Mouse (Mus musculus) midbrain, postnatal 0 days (tissue): ENCODE data around the gene Uox. TPM values are rescaled to one million over a fixed set of nuclear protein-coding genes. Genes with fewer than 3 reads are reported as not detected.

ENCODE experiments used
- ATAC-seq: fragments of 200-750 bp; cut with Nextera tagmentation; 2 replicates; pipeline ENCODE4 v1.8.0; 2017; ENCODE audit warnings: moderate number of reproducible peaks, mild to moderate bottlenecking, moderate TSS enrichment, moderate library complexity; ENCODE audit not compliant: low FRiP score
- DNase-seq: peaks from one replicate; pipeline ENCODE4 v3.0.0-alpha.2; 2015; ENCODE audit warnings: low spot score
- H3K27ac ChIP-seq: fragments of 300-500 bp; sonication (generic); 2 replicates; pipeline ENCODE4 v1.5.1; 2014; ENCODE audit warnings: low read depth, mild to moderate bottlenecking, low read length, mixed read lengths
- H3K27me3 ChIP-seq: fragments of 300-500 bp; sonication (generic); 2 replicates; pipeline ENCODE4 v1.6.1; 2014; ENCODE audit warnings: low read length, control low read depth, mixed read lengths; ENCODE audit not compliant: insufficient read depth
- H3K36me3 ChIP-seq: fragments of 300-500 bp; sonication (generic); 2 replicates; pipeline ENCODE4 v1.6.1; 2014; ENCODE audit warnings: low read length, control low read depth, mixed read lengths; ENCODE audit not compliant: insufficient read depth
- H3K4me1 ChIP-seq: fragments of 300-500 bp; sonication (generic); 2 replicates; pipeline ENCODE4 v1.6.1; 2014; ENCODE audit warnings: mild to moderate bottlenecking, control low read depth, antibody characterized with exemption, low read length, mixed read lengths; ENCODE audit not compliant: insufficient read depth
- H3K4me2 ChIP-seq: fragments of 300-500 bp; sonication (generic); 2 replicates; pipeline ENCODE4 v1.6.1; 2014; ENCODE audit warnings: low read depth, mild to moderate bottlenecking, low read length, mixed read lengths; ENCODE audit not compliant: poor library complexity, severe bottlenecking
- H3K4me3 ChIP-seq: fragments of 300-500 bp; sonication (generic); 2 replicates; pipeline ENCODE4 v1.5.1; 2014; ENCODE audit warnings: low read depth, mild to moderate bottlenecking, low read length, moderate library complexity
- H3K9ac ChIP-seq: fragments of 300-500 bp; sonication (generic); replicated peaks from 2 replicates; pipeline ENCODE4 v1.6.1; 2014; ENCODE audit warnings: mild to moderate bottlenecking, low read length, moderate library complexity, mixed read lengths; ENCODE audit not compliant: poor library complexity, severe bottlenecking
- H3K9me3 ChIP-seq: fragments of 300-500 bp; sonication (generic); 2 replicates; pipeline ENCODE4 v1.6.1; 2016; ENCODE audit warnings: low read length, control low read depth
- CTCF ChIP-seq: IDR thresholded peaks from 2 replicates; pipeline ENCODE4 v1.5.1; 2016; ENCODE audit warnings: antibody characterized with exemption, mild to moderate bottlenecking
- WGBS: fragments of 180-500 bp; shearing (Covaris S2); extraction: QIAGEN DNeasy Blood & Tissue Kit; methylation state at CpG from one replicate; pipeline ENCODE4 v1.1.7; 2014; 5-methylcytosine and 5-hydroxymethylcytosine counted together
- polyA plus RNA-seq: library from polyadenylated mRNA; unstranded; fragments of >200 nt; fragmentation: Nextera tagmentation; extraction: Ambion mirVana; gene quantifications from 2 replicates; pipeline ENCODE4 v1.2.1, GENCODE M21; 2015
- total RNA-seq: library from RNA; depleted of rRNA; stranded (reverse); fragments of >200 nt; gene quantifications from 2 replicates; pipeline ENCODE4 v1.2.3, GENCODE M21; 2014

Gene Uox
- total and polyA plus RNA-seq, 2 experiments from 2014 or later = 0.30 TPM; not detected in 1

DNA sequence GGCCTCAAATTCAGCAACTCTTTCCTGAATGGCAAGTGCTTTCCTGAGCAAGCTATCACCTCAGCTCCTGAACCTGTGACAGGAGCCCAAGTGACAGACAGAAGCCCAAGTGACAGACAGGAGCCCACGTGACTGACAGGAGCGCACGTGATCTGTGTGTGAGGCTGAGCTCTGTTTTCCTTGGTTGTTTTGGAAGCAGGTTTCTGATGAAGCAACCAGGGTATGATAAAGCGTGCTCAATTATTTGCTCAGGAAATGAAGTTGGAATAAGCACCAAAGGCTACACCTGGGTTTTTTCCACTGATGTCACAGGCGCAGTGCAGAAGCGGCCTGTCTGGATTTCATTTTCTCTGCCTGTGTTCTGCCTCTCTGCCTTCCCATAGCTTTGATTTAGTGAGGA, 19.3 kb downstream of the Uox start:
- H3K4me2 ChIP-seq = no peak overlapping the region
- H3K36me3 ChIP-seq = no peaks in the 10 kb centered on the region
- H3K4me1 ChIP-seq = no peaks in the 10 kb centered on the region
- H3K4me3 ChIP-seq = no peak overlapping the region
- H3K27me3 ChIP-seq = no peaks in the 10 kb centered on the region
- no peaks in the 10 kb centered on the region for H3K9me3 ChIP-seq
- 80% methylated on average over 6 of the region's 6 CpGs for WGBS
- TF ChIP-seq CTCF = no peak
- 0 out of 2 replicates have a peak overlapping the region, but pooled peaks have one; percentile 13 for H3K9ac ChIP-seq
- DNase-seq (no peak), ATAC-seq (no peak)
- no peak overlapping the region for H3K27ac ChIP-seq

DNA sequence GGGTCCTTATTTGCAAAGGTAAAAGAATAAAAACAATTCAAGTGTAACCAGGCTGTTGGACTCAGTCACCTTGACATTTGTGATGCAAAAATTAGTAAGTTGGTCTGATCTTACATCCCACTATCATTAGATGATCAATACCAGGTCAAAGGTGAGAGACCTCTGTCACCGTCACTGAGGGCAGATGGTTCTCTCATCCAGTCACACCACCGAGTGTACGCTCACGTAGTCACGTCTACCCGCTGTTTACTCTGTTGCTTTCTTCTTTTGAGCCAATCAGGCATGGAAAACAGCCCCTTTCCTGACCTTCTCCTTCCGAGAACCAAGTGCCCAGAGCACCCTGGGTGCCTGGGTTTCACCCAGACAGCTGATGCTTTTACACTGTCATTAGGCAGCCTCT, 20.9 kb downstream of the Uox start:
- H3K27ac ChIP-seq = no peak overlapping the region
- H3K36me3 ChIP-seq = no peaks in the 10 kb centered on the region
- no peak for ATAC-seq
- WGBS = 90% methylated on average over 7 of the region's 7 CpGs
- no peak overlapping the region for H3K4me3 ChIP-seq
- no peak for TF ChIP-seq CTCF
- H3K9ac ChIP-seq = no peak overlapping the region
- DNase-seq = no peak
- no peaks in the 10 kb centered on the region for H3K4me1 ChIP-seq
- H3K9me3 ChIP-seq = no peaks in the 10 kb centered on the region
- H3K4me2 ChIP-seq = no peak overlapping the region
- no peaks in the 10 kb centered on the region for H3K27me3 ChIP-seq

DNA sequence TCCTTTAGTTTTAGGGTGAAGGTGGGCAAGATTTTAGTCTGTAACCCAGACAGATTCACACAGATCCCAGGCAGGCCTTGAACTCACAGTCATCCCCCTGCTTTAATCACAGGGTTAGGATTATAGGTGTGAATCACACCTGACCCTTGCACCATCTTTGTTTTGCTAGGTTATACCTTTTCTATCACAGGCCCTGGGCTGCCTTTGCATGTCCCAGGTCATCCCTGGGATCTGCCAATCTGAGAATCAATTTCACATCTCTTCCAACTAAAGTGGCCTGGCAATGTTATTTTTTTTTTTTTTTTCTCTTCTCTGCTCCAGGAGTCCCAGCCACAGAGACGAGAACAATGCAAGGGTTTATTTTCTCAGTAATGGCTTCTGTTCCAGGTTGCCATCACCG, 21.4 kb downstream of the Uox start:
- Histone ChIP-seq H3K4me3 (no peak overlapping the region), H3K27me3 (no peaks in the 10 kb centered on the region), H3K4me2 (no peak overlapping the region), H3K36me3 (no peaks in the 10 kb centered on the region), H3K27ac (no peak overlapping the region), H3K9ac (no peak overlapping the region), H3K9me3 (no peaks in the 10 kb centered on the region), H3K4me1 (no peaks in the 10 kb centered on the region)
- DNase-seq = no peak
- WGBS = 59% methylated on average over 2 of the region's 2 CpGs
- TF ChIP-seq CTCF = no peak
- no peak for ATAC-seq

DNA sequence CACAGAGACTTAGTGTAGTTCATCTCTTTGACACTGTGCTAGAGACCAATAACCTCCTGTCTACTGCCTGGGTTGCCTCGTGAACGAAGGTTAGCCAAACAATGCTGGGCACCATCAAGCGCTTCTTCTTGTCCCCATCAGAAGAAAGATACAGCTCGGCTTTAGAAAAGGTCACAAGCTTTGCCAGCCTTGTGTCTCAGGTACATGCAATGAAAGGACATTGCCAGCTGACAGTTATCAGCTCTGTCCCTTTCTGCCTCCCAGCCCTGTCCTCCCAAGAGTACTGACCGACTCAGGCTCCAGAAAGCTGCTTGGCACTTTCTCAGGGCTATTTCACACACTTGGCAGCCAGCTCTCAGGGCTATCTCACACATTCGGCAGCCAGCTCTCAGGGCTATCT, 25.2 kb downstream of the Uox start:
- H3K27ac ChIP-seq = no peak overlapping the region
- no peak overlapping the region for H3K4me2 ChIP-seq
- no peak for ATAC-seq
- no peaks in the 10 kb centered on the region for H3K9me3 ChIP-seq
- DNase-seq = no peak
- TF ChIP-seq CTCF = no peak
- no peaks in the 10 kb centered on the region for H3K27me3 ChIP-seq
- H3K4me1 ChIP-seq = no peaks in the 10 kb centered on the region; the same call in 1 of the 2 replicates
- WGBS = 88% methylated on average over 6 of the region's 6 CpGs
- no peaks in the 10 kb centered on the region for H3K36me3 ChIP-seq
- H3K4me3 ChIP-seq = no peak overlapping the region
- no peak overlapping the region for H3K9ac ChIP-seq

DNA sequence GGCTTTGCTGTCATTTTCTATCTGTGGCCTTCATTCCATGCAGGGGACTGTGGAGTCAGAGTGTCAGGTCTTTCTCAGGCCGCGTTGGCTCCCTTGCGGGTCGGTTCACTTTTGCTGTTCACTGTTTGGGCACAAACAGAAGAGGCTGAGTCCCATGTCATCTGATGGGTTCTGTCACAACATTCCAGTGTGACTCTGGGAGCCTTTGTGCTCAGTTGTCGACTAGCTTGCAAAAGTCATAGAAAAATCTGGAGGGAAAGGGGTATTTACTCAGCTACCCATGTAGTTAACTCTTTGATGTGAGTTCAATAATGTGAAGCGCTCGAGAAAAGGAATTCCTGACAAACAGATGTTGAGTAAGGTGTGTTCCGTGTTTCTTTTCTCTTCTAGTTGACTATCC, 26.2 kb downstream of the Uox start:
- no peak for TF ChIP-seq CTCF
- Histone ChIP-seq H3K9ac (no peak overlapping the region), H3K4me3 (no peak overlapping the region), H3K4me1 (no peaks in the 10 kb centered on the region; the same call in 1 of the 2 replicates), H3K4me2 (no peak overlapping the region), H3K36me3 (no peaks in the 10 kb centered on the region), H3K27me3 (no peaks in the 10 kb centered on the region), H3K9me3 (no peaks in the 10 kb centered on the region), H3K27ac (no peak overlapping the region)
- 91% methylated on average over 8 of the region's 8 CpGs for WGBS
- DNase-seq = no peak
- ATAC-seq = no peak

DNA sequence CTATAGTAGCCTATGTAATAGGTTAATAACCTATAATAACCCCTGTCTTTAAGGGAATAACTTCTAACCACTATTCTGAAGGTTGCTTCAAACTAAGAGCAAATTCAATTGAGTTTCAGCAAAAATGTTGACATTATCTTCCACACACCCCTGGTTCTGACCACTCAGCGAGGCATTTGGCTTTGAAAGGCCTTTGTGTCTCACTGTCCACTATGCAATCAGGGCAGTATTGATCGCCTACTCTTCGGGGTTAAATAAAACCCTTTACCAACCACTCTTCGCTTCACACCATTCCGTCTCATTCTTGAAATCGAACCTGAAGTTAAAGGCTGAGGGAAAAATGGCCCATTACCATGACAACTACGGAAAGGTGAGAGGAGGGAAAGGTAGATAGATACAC, 26.6 kb downstream of the Uox start:
- no peak overlapping the region for H3K4me3 ChIP-seq
- H3K27me3 ChIP-seq = no peaks in the 10 kb centered on the region
- ATAC-seq (no peak), DNase-seq (no peak)
- H3K9me3 ChIP-seq = no peaks in the 10 kb centered on the region
- no peak overlapping the region for H3K9ac ChIP-seq
- TF ChIP-seq CTCF = no peak
- no peaks in the 10 kb centered on the region for H3K36me3 ChIP-seq
- H3K4me1 ChIP-seq = no peaks in the 10 kb centered on the region; the same call in 1 of the 2 replicates
- 90% methylated on average over 7 of the region's 7 CpGs for WGBS
- H3K27ac ChIP-seq = no peak overlapping the region
- H3K4me2 ChIP-seq = no peak overlapping the region

DNA sequence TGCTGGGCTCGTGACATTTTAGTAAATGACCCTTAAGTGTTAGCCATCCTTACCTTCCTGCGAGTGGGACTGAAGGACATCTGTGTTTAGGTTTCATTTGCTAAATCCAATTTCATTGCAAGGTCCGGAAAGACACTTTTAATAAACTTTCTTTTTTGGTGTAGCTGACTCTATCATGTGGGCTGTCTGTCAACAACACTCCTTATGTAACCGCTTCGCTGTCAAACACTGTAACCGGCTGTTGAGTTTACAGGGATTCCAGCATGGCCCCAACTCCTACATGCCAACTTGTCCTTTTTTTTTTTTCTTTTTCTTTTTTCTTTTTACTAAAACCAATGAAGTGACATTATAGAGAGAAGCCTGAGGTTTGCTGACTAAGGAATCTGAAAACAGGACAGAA, 28.2 kb downstream of the Uox start:
- H3K4me3 ChIP-seq = no peak overlapping the region
- no peak for DNase-seq
- no peak for ATAC-seq
- no peaks in the 10 kb centered on the region for H3K36me3 ChIP-seq
- no peaks in the 10 kb centered on the region for H3K9me3 ChIP-seq
- H3K4me1 ChIP-seq = no peaks in the 10 kb centered on the region; the same call in 1 of the 2 replicates
- H3K27ac ChIP-seq = no peak overlapping the region
- WGBS = 90% methylated on average over 6 of the region's 6 CpGs
- no peak overlapping the region for H3K9ac ChIP-seq
- no peak overlapping the region for H3K4me2 ChIP-seq
- no peaks in the 10 kb centered on the region for H3K27me3 ChIP-seq
- no peak for TF ChIP-seq CTCF
